Mouse (Mus musculus) kidney, adult 2 months (tissue): ENCODE results near the gene Edem3. TPM values are rescaled to one million over a fixed set of nuclear protein-coding genes. Genes with fewer than 3 reads are reported as not detected.

Experiments
- DNase-seq: peaks from one replicate; pipeline ENCODE4 v3.0.0; 2021
- H3K27ac ChIP-seq: fragments of 200-500 bp; 2 replicates; pipeline ENCODE4 v1.5.1; 2012; ENCODE audit warnings: low read depth, low read length, control low read depth, inconsistent platforms; ENCODE audit not compliant: insufficient read depth
- H3K27me3 ChIP-seq: fragments of 200-500 bp; replicated peaks from 2 replicates; pipeline ENCODE4 v1.6.1; 2012; ENCODE audit warnings: mild to moderate bottlenecking, moderate library complexity, low read length, inconsistent platforms; ENCODE audit not compliant: control insufficient read depth, insufficient read depth
- H3K36me3 ChIP-seq: fragments of 200-500 bp; 2 replicates; pipeline ENCODE4 v1.6.1; 2012; ENCODE audit warnings: mild to moderate bottlenecking, moderate library complexity, low read length, inconsistent platforms; ENCODE audit not compliant: control insufficient read depth, insufficient read depth
- H3K4me1 ChIP-seq: fragments of 200-500 bp; 2 replicates; pipeline ENCODE4 v1.6.1; 2011; ENCODE audit warnings: low read length; ENCODE audit not compliant: control insufficient read depth, insufficient read depth
- H3K4me3 ChIP-seq: fragments of 200-500 bp; 2 replicates; pipeline ENCODE4 v1.5.1; 2011; ENCODE audit warnings: mild to moderate bottlenecking, low read depth, low read length, control low read depth; ENCODE audit not compliant: insufficient read depth
- CTCF ChIP-seq: fragments of 200-500 bp; conservative IDR thresholded peaks from 2 replicates; pipeline ENCODE4 v1.5.1; 2011; ENCODE audit warnings: low read depth, mild to moderate bottlenecking, control low read depth, low read length, moderate library complexity, mixed read lengths; ENCODE audit not compliant: insufficient read depth, insufficient read length
- POLR2A ChIP-seq: fragments of 200-500 bp; IDR thresholded peaks from one replicate; pipeline ENCODE4 v1.6.1; 2011; ENCODE audit warnings: low read depth, low read length, control low read depth
- WGBS: fragments of 180-500 bp; shearing (Covaris S2); methylation state at CpG from one replicate; pipeline ENCODE4 v1.1.7; 2018; 5-methylcytosine and 5-hydroxymethylcytosine counted together
- polyA plus RNA-seq: library from polyadenylated mRNA; depleted of rRNA; stranded (reverse); fragments of >200 nt; gene quantifications from 2 replicates; pipeline ENCODE4 v1.2.3, GENCODE M21; 2012

The Edem3 gene
- polyA plus RNA-seq, 1 experiment, result 9.5 TPM

DNA sequence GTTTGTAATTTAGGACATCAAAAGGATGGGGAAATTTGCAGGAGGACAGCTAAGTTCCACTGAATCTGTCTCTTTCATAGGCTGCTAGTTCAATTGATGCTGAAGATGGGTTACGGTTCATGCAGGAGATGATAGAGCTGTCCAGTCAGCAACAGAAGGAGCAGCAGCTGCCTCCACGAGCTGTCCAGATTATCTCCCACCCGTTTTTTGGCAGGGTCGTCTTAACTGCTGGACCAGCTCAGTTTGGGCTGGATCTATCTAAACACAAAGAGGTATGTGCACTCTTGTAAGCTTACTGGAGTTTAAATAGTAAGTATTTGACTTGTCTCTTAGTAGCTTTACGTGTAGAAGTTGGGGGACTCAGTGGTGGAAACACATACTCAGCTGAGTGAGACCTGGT is 52.1 kb downstream of the Edem3 start:
- DNase-seq, result no peak
- 84% methylated on average over 5 of the region's 5 CpGs for WGBS
- peaks cover 21% of the 10 kb centered on the region for H3K36me3 ChIP-seq
- TF ChIP-seq POLR2A (no peak), CTCF (no peak)
- H3K27ac ChIP-seq, result no peak overlapping the region
- no peaks in the 10 kb centered on the region for H3K4me1 ChIP-seq
- H3K27me3 ChIP-seq, result no peaks in the 10 kb centered on the region
- H3K4me3 ChIP-seq, result no peak overlapping the region

DNA sequence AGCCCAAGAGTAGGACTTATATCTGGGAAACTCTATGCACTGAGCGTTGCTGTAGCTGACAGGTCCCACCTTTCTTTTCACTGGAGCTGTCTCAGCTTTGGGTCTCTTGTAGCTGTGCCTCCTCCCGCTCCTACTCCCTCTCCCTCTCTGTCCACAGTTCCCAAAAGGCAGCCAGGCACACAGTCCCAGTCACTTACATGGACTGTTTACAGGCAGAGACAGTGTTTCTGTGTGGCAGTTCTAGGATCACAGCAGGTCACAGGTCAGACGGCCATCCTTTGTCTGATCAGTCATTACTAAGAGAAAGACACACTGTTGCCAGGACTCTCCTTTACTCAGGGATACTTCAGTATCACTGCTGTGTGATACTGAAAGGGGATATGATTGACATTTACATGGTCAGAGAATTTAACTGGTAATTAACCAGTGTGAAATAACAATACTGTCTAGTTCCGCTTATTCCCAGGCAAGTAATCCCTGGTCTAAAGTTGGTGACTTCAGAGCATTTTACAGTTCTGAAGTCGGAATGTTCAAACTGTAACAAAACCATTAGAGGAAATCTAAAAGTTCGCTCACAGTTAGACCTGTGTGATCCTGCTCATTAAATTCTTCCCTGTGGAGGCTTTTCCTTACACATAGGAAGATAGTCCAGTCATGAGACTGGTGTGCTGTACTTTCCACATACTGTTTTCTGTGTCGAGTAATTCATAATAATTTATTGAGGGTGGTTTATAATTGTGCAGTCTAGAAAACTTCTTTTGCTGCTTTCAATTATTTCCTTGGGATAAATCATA is 55.7 kb downstream of the Edem3 start:
- Histone ChIP-seq H3K4me3 (no peak overlapping the region), H3K27me3 (no peaks in the 10 kb centered on the region), H3K4me1 (no peaks in the 10 kb centered on the region), H3K27ac (no peak overlapping the region), H3K36me3 (peaks cover 15% of the 10 kb centered on the region)
- no peak for TF ChIP-seq POLR2A
- TF ChIP-seq CTCF, result no peak
- 79% methylated on average over 7 of the region's 7 CpGs for WGBS
- no peak for DNase-seq

DNA sequence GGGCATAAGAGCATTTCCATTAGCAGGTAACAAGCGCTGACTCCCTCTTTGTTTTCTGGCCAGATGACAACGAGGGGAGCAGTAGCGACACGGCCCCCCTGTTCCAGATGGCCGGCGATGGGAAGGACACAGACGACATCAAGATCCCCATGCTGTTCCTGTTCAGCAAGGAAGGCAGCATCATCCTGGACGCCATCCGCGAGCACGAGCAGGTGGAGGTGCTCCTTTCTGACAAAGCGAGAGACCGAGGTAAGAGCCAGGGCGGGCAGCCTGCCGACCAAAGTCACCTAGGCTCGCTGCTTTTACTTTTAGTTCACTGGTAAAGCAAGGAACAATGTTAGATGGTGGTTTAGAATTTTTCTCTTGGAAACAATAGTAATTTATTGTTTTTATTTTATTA is 56.3 kb downstream of the Edem3 start:
- Histone ChIP-seq H3K27me3 (no peaks in the 10 kb centered on the region), H3K4me1 (no peaks in the 10 kb centered on the region), H3K27ac (no peak overlapping the region), H3K36me3 (peaks cover 14% of the 10 kb centered on the region), H3K4me3 (no peak overlapping the region)
- whole genome bisulfite sequencing, result 86% methylated on average over 16 of the region's 16 CpGs
- DNase-seq, result no peak
- TF ChIP-seq POLR2A (no peak), CTCF (no peak)

DNA sequence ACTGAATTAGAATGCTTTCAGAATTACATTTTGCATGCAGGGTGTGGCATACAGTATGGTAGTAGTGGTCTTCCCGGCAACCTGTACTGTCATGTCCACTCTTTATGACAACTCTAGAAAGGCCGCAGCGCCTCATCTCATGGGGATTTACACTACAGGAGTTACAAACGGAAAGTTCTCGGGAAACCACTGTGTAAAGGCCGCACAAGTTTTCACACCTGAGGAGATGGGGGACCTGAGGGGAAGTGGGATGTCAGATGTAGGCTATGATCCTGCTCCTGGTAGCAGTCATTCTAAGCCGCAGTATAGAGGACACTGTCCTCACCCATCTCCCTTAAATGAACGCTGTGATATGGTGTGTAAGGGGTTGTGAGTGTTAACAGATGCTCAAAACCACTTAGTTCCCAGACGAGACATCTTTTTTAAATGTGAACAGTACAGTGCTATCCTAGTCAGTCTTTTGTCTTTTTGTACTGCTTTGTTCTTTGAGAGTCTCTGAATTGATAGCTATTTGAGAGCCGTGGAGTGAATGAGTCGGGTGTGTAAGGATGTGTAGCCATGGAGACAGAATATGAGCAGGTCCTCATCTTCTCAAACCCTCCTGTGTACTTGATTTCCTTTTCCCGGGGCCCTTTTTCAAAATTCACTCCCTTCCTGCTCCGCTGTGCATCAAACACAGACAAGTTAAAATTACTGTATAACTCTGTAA is 57.0 kb downstream of the Edem3 start:
- H3K36me3 ChIP-seq, result peaks cover 12% of the 10 kb centered on the region
- no peak for DNase-seq
- 93% methylated on average over 13 of the region's 13 CpGs for WGBS

DNA sequence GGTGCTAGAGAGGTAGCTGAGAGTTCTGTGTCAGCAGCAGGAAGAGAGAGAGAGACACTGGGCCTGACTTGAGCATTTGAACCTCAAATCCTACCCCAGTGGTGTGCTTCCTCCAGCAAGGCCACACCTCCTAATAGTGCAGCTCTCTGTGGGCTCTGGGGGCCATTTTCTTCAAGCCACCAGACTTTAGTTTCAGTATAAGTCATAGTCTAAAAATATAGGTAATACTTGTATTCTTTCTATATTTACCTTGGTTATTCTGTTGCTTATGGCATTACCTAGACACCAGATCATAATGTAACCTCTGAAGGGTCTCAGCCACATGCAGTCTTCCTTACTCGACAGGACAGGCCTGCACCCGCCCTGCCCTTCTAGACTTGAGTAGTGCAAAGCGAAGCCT is 60.9 kb downstream of the Edem3 start:
- TF ChIP-seq CTCF, result no peak
- no peak for TF ChIP-seq POLR2A
- no peak overlapping the region for H3K27ac ChIP-seq
- no peak for DNase-seq
- H3K4me1 ChIP-seq, result no peaks in the 10 kb centered on the region
- no peaks in the 10 kb centered on the region for H3K27me3 ChIP-seq
- H3K4me3 ChIP-seq, result no peak overlapping the region
- WGBS, result 95% methylated on average over 3 of the region's 3 CpGs
- H3K36me3 ChIP-seq, result peaks cover 9% of the 10 kb centered on the region

More for the DNA sequence above, 57.0 kb downstream of the Edem3 start:
- no peak overlapping the region for H3K4me3 ChIP-seq
- no peaks in the 10 kb centered on the region for H3K27me3 ChIP-seq
- no peak for TF ChIP-seq POLR2A
- no peak for TF ChIP-seq CTCF
- H3K27ac ChIP-seq, result no peak overlapping the region
- H3K4me1 ChIP-seq, result no peaks in the 10 kb centered on the region

DNA sequence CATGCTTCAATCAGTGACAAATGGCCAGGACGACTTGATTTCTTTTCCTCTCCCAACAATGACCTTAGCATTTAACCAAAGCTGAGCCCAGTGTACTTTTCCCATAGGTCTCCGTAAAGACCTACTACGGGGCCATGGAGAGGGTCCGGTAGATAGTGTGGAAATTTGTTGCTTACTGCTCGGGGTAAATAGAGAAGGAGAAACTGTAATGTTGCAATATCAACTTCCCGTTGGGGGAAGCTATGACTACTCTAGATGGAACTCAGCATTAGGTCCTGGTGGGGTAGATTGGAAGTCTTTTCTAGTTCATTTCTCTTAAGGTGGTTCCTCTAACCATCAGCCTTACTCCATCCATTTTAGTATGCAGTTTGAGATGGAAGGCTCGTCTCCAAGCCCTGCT is 64.0 kb downstream of the Edem3 start:
- 83% methylated on average over 7 of the region's 7 CpGs for WGBS
- H3K27ac ChIP-seq, result no peak overlapping the region
- peaks cover 4% of the 10 kb centered on the region for H3K36me3 ChIP-seq
- no peaks in the 10 kb centered on the region for H3K27me3 ChIP-seq
- no peak overlapping the region for H3K4me3 ChIP-seq
- no peak for DNase-seq
- no peaks in the 10 kb centered on the region for H3K4me1 ChIP-seq
- TF ChIP-seq POLR2A, result no peak
- TF ChIP-seq CTCF, result no peak

DNA sequence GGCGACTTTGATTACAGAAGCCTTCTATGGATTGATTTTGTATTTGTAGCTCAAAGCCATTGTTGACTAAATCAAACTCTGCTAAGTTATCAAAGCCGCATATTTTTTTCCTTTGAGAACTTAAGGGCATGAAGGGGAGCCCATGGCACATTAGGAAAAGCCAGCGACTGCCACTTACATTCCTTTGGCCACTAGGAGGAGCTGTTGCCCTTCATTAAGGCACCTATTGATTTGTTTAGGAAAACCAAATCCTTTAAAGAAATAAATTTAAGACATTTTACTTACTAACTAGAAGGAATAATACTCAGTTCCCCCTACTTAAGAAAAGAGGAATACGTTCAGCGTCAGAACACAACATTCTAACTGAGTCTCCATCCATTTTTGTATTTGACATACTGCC is 65.3 kb downstream of the Edem3 start:
- DNase-seq, result peak; percentile 75
- no peak overlapping the region for H3K27ac ChIP-seq
- H3K4me3 ChIP-seq, result no peak overlapping the region
- peaks cover 4% of the 10 kb centered on the region for H3K36me3 ChIP-seq
- TF ChIP-seq CTCF (peak; percentile 73), POLR2A (no peak)
- 25% methylated on average over 5 of the region's 5 CpGs for WGBS
- H3K4me1 ChIP-seq, result no peaks in the 10 kb centered on the region
- no peaks in the 10 kb centered on the region for H3K27me3 ChIP-seq
